Mouse (Mus musculus) bone marrow macrophage, adult 2 months (primary cell): ENCODE results near the gene Sardh.

Experiments used
- CTCF ChIP-seq: IDR thresholded peaks from 2 replicates; pipeline ENCODE4 v1.5.1; 2012; ENCODE audit warnings: low read depth, mild to moderate bottlenecking, low read length, moderate library complexity
- POLR2A ChIP-seq: IDR thresholded peaks from 2 replicates; pipeline ENCODE4 v1.6.1; 2012; ENCODE audit warnings: mild to moderate bottlenecking, low read depth, low read length, borderline replicate concordance

- peak; percentile 96 for TF ChIP-seq CTCF
- TF ChIP-seq POLR2A: no peak
These were observed 32.9 kb upstream of the Sardh start for GRCm38 (mm10) chr2:27280920-27281611.
